ENCODE assay signal across 28 mouse cellular contexts in the genomic region with DNA sequence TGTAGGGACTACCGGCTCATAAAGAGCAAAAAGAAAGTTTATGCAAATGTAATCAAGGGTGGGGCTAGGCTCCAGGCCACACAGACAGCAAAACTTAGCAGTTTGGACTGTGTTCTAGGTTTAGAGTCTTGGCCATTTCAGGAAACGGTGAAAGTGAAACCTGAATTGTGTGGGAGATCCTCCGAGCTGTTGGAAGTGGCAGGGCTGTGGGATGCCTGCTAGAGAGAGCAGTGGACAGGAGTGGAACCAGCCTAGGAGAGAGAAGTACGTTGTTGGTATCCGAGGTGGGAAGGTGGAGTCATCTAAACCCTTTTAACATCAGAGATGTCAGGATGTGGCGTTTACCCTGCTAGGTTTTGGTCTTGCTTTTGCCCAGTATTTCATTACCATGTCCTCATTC. TPM values are rescaled to one million over a fixed set of nuclear protein-coding genes. Genes with fewer than 3 reads are reported as not detected.
DNase-seq lines count a peak whose midpoint lies in the region; ATAC-seq and TF ChIP-seq lines count a peak whose summit lies in the region.
"Had no signal": no experiment of that assay in that cellular context is flagged by ENCODE, and none has a peak within 500 bp of the region (broad histone marks: within the 10 kb centered on the region; RNA-seq: fewer than 3 reads in every experiment).

No protein-coding gene starts in this region.

- DNase-seq in heart, adult 11 months: peak; percentile 71
- no peak for DNase-seq in heart, adult 8-10 months (ENCODE audit: low spot score)
- peak; percentile 43 for DNase-seq in liver, adult 2 months (ENCODE audit: extremely low read depth, low read depth, low spot score)
- DNase-seq in liver, postnatal 0 days: no peak
- peak; percentile 11 for DNase-seq in brain, adult 2 months (ENCODE audit: low read depth, low spot score)
- DNase-seq in embryonic facial prominence, embryonic 10.5 days (ENCODE audit: low spot score): no peak
- DNase-seq: adrenal gland, adult 2 months; adrenal gland, postnatal 14 days; B cell, adult 2 months; cerebellum, adult 18-20 months; cerebellum, adult 9-11 months; cerebellum, postnatal 25 days; gastrocnemius, adult 2 months; gastrocnemius, postnatal 14 days; heart, adult 18-20 months; heart, postnatal 14 days; heart, postnatal 4 days had no signal

- no peak for TF ChIP-seq POLR2A in liver, adult 2 months (IDR thresholded peaks at IDR 0.05; ENCODE audit: extremely low read depth, insufficient read depth, low read length)
- TF ChIP-seq POLR2A in small intestine, adult 2 months (IDR thresholded peaks at IDR 0.05; ENCODE audit: low read depth, low read length): no peak

- H3K9me3 ChIP-seq in liver, postnatal 0 days (ENCODE audit: low read length): no peaks in the 10 kb centered on the region
- H3K9me3 ChIP-seq in embryonic facial prominence, embryonic 10.5 days: no peaks in the 10 kb centered on the region
- H3K9me3 ChIP-seq: embryonic facial prominence, embryonic 13.5 days; forebrain, embryonic 12.5 days; forebrain, embryonic 15.5 days; G1E; heart, embryonic 10.5 days; heart, embryonic 13.5 days; hindbrain, embryonic 15.5 days had no signal

- H3K4me1 ChIP-seq in liver, adult 2 months (ENCODE audit: control insufficient read depth, insufficient read depth, low read length): no peaks in the 10 kb centered on the region
- H3K4me1 ChIP-seq in liver, postnatal 0 days (ENCODE audit: insufficient read depth): no peaks in the 10 kb centered on the region
- H3K4me1 ChIP-seq in small intestine, adult 2 months (ENCODE audit: control insufficient read depth, insufficient read depth, insufficient read length, low read length): peaks cover 8% of the 10 kb centered on the region; the same call in 1 of the 2 replicates
- no peaks in the 10 kb centered on the region for H3K4me1 ChIP-seq in embryonic facial prominence, embryonic 10.5 days
- H3K4me1 ChIP-seq: embryonic facial prominence, embryonic 13.5 days; forebrain, embryonic 12.5 days; forebrain, embryonic 15.5 days; heart, embryonic 10.5 days; heart, embryonic 13.5 days; hindbrain, embryonic 15.5 days had no signal

- H3K27me3 ChIP-seq in liver, adult 2 months (ENCODE audit: control insufficient read depth, insufficient read depth, low read length): no peaks in the 10 kb centered on the region
- H3K27me3 ChIP-seq in liver, postnatal 0 days (ENCODE audit: insufficient read depth, low read length): no peaks in the 10 kb centered on the region
- H3K27me3 ChIP-seq in small intestine, adult 2 months (ENCODE audit: control insufficient read depth, insufficient read depth, low read length): no peaks in the 10 kb centered on the region
- H3K27me3 ChIP-seq in embryonic facial prominence, embryonic 10.5 days (replicated peaks; ENCODE audit: low read depth, poor library complexity, severe bottlenecking): no peaks in the 10 kb centered on the region
- H3K27me3 ChIP-seq: CH12.LX; embryonic facial prominence, embryonic 13.5 days; forebrain, embryonic 12.5 days; forebrain, embryonic 15.5 days; heart, embryonic 13.5 days; hindbrain, embryonic 15.5 days; Patski had no signal

- no peak for TF ChIP-seq EP300 in liver, postnatal 0 days (IDR thresholded peaks at IDR 0.05; ENCODE audit: low read depth)

- H3K4me2 ChIP-seq in liver, postnatal 0 days (ENCODE audit: low read depth, low read length): no peak overlapping the region
- H3K4me2 ChIP-seq: embryonic facial prominence, embryonic 13.5 days; forebrain, embryonic 12.5 days; forebrain, embryonic 15.5 days; heart, embryonic 13.5 days; hindbrain, embryonic 15.5 days had no signal

- no peaks in the 10 kb centered on the region for H3K79me2 ChIP-seq in liver, adult 2 months (ENCODE audit: control insufficient read depth, insufficient read depth, low read length)

- TF ChIP-seq CTCF in liver, adult 2 months (IDR thresholded peaks at IDR 0.05; ENCODE audit: low read depth, low read length): no peak
- no peak for TF ChIP-seq CTCF in liver, postnatal 0 days (IDR thresholded peaks at IDR 0.05; ENCODE audit: low read depth)
- TF ChIP-seq CTCF in small intestine, adult 2 months (IDR thresholded peaks at IDR 0.05; ENCODE audit: extremely low read depth, insufficient read length, insufficient replicate concordance, low read depth, low read length): no peak

- H3K27ac ChIP-seq in liver, adult 2 months (replicated peaks; ENCODE audit: insufficient read depth, low read depth, low read length): no peak overlapping the region
- no peak overlapping the region for H3K27ac ChIP-seq in liver, postnatal 0 days (ENCODE audit: low read depth)
- peak overlapping the region; percentile 65 for H3K27ac ChIP-seq in small intestine, adult 2 months (ENCODE audit: insufficient read depth, low read depth, low read length)
- H3K27ac ChIP-seq in embryonic facial prominence, embryonic 10.5 days (replicated peaks): no peak overlapping the region
- H3K27ac ChIP-seq: embryonic facial prominence, embryonic 13.5 days; forebrain, embryonic 12.5 days; forebrain, embryonic 15.5 days; gastrocnemius, adult 2 months; heart, embryonic 10.5 days; heart, embryonic 13.5 days; hindbrain, embryonic 15.5 days had no signal

- ATAC-seq in liver, postnatal 0 days: no peak
- ATAC-seq: forebrain, embryonic 15.5 days; Patski had no signal

- peaks cover 28% of the 10 kb centered on the region for H3K36me3 ChIP-seq in liver, adult 2 months (ENCODE audit: control insufficient read depth, insufficient read depth, low read length)
- peaks cover 8% of the 10 kb centered on the region; the same call in 1 of the 2 replicates for H3K36me3 ChIP-seq in liver, postnatal 0 days (replicated peaks; ENCODE audit: insufficient read depth, low read length)
- peaks cover 11% of the 10 kb centered on the region for H3K36me3 ChIP-seq in small intestine, adult 2 months (ENCODE audit: control insufficient read depth, insufficient read depth, low read length)
- peaks cover 26% of the 10 kb centered on the region for H3K36me3 ChIP-seq in embryonic facial prominence, embryonic 10.5 days (replicated peaks)

- no peak overlapping the region for H3K4me3 ChIP-seq in liver, adult 2 months (ENCODE audit: insufficient read depth, low read depth, low read length)
- no peak overlapping the region for H3K4me3 ChIP-seq in liver, postnatal 0 days (ENCODE audit: low read depth, low read length)
- no peak overlapping the region for H3K4me3 ChIP-seq in small intestine, adult 2 months (ENCODE audit: low read depth, low read length)
- no peak overlapping the region for H3K4me3 ChIP-seq in embryonic facial prominence, embryonic 10.5 days
- H3K4me3 ChIP-seq: embryonic facial prominence, embryonic 13.5 days; erythroblast, embryonic 14.5 days; forebrain, embryonic 12.5 days; forebrain, embryonic 15.5 days; gastrocnemius, adult 2 months; heart, embryonic 10.5 days; heart, embryonic 13.5 days; hindbrain, embryonic 15.5 days had no signal

- 59% methylated on average over 6 of the region's 6 CpGs for WGBS in liver, adult 2 months
- WGBS in liver, postnatal 0 days (ENCODE audit: insufficient replicate concordance): 72% methylated on average over 6 of the region's 6 CpGs
- 32% methylated on average over 6 of the region's 6 CpGs for WGBS in small intestine, adult 2 months
- WGBS in embryonic facial prominence, embryonic 10.5 days: 84% methylated on average over 6 of the region's 6 CpGs

- H3K9ac ChIP-seq in liver, adult 2 months (ENCODE audit: low read depth, low read length): no peak overlapping the region
- H3K9ac ChIP-seq in liver, postnatal 0 days (replicated peaks): no peak overlapping the region
- H3K9ac ChIP-seq: embryonic facial prominence, embryonic 13.5 days; forebrain, embryonic 12.5 days; forebrain, embryonic 15.5 days; heart, embryonic 13.5 days; hindbrain, embryonic 15.5 days had no signal

RNA-seq across cellular contexts. Expression of gene Il15ra, which starts 30.8 kb away (rescaled TPM):
- 10 to 100 TPM; 26.0 to 33.2 (median 30.6) TPM for total RNA-seq in heart, adult 8-10 months (2022)
- 46.6 and 59.8 TPM in 2 replicates for total RNA-seq in liver, adult 2 months (2014; rRNA removed)
- polyA plus RNA-seq in liver, adult 2 months (2012; rRNA removed): 20.1 and 24.9 TPM in 2 replicates
- 23.8 and 31.1 TPM in 2 replicates for polyA plus RNA-seq in liver, postnatal 0 days (2015; fragmentation: Nextera tagmentation; extraction: Ambion mirVana)
- 29.0 and 33.8 TPM in 2 replicates for polyA plus RNA-seq in small intestine, adult 2 months (2012; rRNA removed)
- 0.41 and 0.57 TPM in 2 replicates for polyA plus RNA-seq in embryonic facial prominence, embryonic 10.5 days (2016; fragmentation: Nextera tagmentation; extraction: Ambion mirVana)
- polyA plus RNA-seq: erythroblast, embryonic 14.5 days; forebrain, embryonic 12.5 days; G1E had no signal

RNA-seq across cellular contexts. Expression of gene Fbh1, which starts 41.5 kb away (rescaled TPM):
- 10 to 100 TPM; 58.5 to 74.7 (median 69.2) TPM for total RNA-seq in heart, adult 8-10 months (2022)
- total RNA-seq in liver, adult 2 months (2014; rRNA removed): 35.4 and 40.0 TPM in 2 replicates
- 20.4 and 21.1 TPM in 2 replicates for polyA plus RNA-seq in liver, adult 2 months (2012; rRNA removed)
- polyA plus RNA-seq in liver, postnatal 0 days (2015; fragmentation: Nextera tagmentation; extraction: Ambion mirVana): 19.9 and 24.3 TPM in 2 replicates
- polyA plus RNA-seq in small intestine, adult 2 months (2012; rRNA removed): 15.7 and 21.4 TPM in 2 replicates
- 114 and 115 TPM in 2 replicates for polyA plus RNA-seq in embryonic facial prominence, embryonic 10.5 days (2016; fragmentation: Nextera tagmentation; extraction: Ambion mirVana)

RNA-seq across cellular contexts. Expression of gene Ankrd16, which starts 41.8 kb away (rescaled TPM):
- total RNA-seq in heart, adult 8-10 months (2022): 10 to 100 TPM; 14.7 to 20.6 (median 19.1) TPM
- 12.3 and 13.7 TPM in 2 replicates for total RNA-seq in liver, adult 2 months (2014; rRNA removed)
- polyA plus RNA-seq in liver, adult 2 months (2012; rRNA removed): 17.7 and 26.3 TPM in 2 replicates
- 9.1 and 11.5 TPM in 2 replicates for polyA plus RNA-seq in liver, postnatal 0 days (2015; fragmentation: Nextera tagmentation; extraction: Ambion mirVana)
- polyA plus RNA-seq in small intestine, adult 2 months (2012; rRNA removed): 24.9 and 52.1 TPM in 2 replicates
- 47.2 and 51.6 TPM in 2 replicates for polyA plus RNA-seq in embryonic facial prominence, embryonic 10.5 days (2016; fragmentation: Nextera tagmentation; extraction: Ambion mirVana)

Comparison
In these comparisons a context has a peak if more than half of its experiments do, and no peak if none do; other contexts are left out.
1. DNase-seq: peak in heart, adult 11 months (single experiment), liver, adult 2 months (single experiment) and brain, adult 2 months (single experiment); none in heart, adult 8-10 months (single experiment), liver, postnatal 0 days (single experiment) and embryonic facial prominence, embryonic 10.5 days (single experiment).
2. RNA of gene Il15ra, which starts 30.8 kb away (polyA plus RNA-seq): 29.0 to 33.8 TPM in small intestine, adult 2 months, 23.8 to 31.1 TPM in liver, postnatal 0 days and 20.1 to 24.9 TPM in liver, adult 2 months; 0.41 to 0.57 TPM in embryonic facial prominence, embryonic 10.5 days; every median in the first group is over 10 times any median in the second.